Mouse (Mus musculus) erythroid progenitor cell, adult 5-6 weeks (primary cell): ENCODE data around the gene Gca. TPM values are rescaled to one million over a fixed set of nuclear protein-coding genes. Genes with fewer than 3 reads are reported as not detected.
"Not testable (repeated sequence)": the region's sequence is repeated elsewhere in the genome, so short reads cannot be mapped to it uniquely, and the experiment has no call there.

Experiments
- ATAC-seq: replicated peaks from 2 replicates; pipeline ENCODE4 v1.8.0; 2016; ENCODE audit warnings: moderate number of reproducible peaks, mild to moderate bottlenecking, moderate TSS enrichment, inconsistent platforms; ENCODE audit not compliant: poor library complexity, low FRiP score, severe bottlenecking
- total RNA-seq, 2 experiments: library from RNA; stranded (forward) in 1 of 2; stranded (reverse) in 1 of 2; fragments of 150-400 nt in 1 of 2; fragments of 186-747, 209-891 nt in 1 of 2; gene quantifications; 2 replicates each; pipeline versions ENCODE4 v1.2.3 to v1.2.4; 2015 to 2017; ENCODE audit warnings: low replicate concordance in 2 of 2

The Gca gene
- total RNA-seq, 2 experiments from 2014 or later, result 3.5 to 14.7 TPM

DNA sequence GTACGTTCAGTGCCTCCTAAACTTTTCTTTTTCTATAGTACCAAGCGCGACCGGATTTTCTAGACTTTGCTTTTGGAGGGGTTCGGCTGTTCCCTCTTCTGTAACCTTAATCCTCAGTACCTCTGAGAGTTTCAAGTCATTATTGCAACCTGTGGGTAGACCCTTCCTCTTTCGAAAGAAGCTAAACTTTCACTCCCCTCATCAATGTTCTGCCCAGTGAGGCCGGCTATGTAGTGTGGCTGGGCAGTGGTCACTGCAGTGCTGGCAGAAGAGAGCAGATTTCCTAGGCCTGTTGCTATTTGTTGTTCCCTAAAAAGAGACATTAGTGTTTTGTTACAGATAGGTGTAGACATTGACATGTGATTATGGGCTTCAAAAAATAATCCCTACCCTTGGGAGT, 754 bp downstream of the Gca start:
- ATAC-seq, result no peak

DNA sequence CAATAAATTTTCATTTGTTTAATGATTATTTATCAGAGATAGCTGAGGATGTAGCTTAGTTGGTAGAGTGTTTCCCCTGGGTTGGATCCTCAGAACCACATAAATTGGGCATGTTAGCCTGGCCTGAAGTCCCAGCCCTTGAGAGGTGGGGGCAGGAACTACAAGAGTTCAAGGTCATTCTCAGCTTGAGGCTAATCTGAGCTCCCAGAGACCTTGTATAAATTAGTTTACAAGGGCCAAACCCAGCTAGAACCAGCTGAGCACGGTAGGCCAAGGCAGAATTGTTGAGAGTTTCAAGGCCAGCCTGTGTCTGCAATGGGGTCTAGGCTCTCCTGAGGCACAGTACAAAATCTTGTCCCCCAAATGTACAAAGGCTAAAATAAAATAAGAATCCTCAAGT, 1.5 kb downstream of the Gca start:
- no peak for ATAC-seq

DNA sequence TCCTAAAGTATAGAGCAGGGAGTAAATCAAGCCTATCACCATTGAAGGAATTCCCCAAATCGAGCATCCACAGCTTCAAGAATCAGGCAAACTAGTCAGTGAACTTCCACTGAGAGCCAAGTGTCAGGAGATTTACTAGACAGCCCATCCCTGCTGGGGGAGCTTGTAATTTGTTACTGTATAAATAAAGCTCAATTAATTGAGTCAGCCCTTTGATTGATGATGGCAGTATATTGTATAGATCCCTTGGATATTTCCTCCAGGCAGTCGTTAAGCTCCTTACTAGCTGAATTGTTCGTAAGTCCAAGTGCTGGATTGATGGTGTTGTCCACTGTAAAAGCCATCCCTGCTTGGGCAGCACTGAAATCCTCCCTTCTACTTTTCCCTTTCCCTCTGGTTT, 5.8 kb downstream of the Gca start:
- ATAC-seq, result no peak

DNA sequence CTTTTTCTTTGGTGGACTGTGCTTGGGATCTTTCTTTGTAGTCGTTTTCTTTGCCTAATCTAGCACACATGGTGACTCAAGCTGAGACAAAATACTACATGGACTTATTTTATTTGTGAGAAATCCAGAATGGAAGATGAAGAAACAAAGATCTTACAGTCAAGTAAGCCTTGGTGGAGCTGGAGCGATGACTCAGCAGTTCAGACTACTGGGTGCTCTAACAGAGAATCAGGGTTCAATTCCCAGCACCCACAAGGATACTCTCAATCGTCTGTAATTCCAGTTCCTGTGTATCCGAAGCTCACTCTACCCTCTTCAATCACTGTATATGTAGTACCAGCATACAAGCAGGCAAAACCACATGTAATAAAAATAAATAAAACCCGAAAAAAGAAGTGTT, 6.2 kb downstream of the Gca start:
- ATAC-seq, result peak; percentile 63; the same call in 1 of the 2 replicates

DNA sequence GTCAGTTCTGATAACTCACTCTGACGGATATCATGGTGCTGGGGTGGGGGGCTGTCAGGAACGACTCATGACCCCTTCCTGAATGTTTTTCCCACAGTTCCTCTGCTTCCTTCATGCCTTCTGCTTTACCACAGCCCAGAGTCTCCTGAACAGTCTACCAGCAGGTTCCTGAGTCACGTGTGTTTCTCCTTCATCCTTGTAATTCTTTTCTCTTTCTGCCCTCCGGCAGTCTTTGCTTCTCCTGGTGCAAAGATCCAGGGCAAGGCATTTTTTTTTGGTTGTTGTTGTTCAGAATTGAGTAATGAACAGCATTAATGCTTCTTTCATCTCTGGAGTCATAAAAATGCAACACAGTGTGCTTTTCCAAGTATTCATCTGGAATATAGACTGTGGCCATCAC, 6.7 kb downstream of the Gca start:
- 0 out of 2 replicates have a peak, but pooled peaks have one; percentile 14 for ATAC-seq

DNA sequence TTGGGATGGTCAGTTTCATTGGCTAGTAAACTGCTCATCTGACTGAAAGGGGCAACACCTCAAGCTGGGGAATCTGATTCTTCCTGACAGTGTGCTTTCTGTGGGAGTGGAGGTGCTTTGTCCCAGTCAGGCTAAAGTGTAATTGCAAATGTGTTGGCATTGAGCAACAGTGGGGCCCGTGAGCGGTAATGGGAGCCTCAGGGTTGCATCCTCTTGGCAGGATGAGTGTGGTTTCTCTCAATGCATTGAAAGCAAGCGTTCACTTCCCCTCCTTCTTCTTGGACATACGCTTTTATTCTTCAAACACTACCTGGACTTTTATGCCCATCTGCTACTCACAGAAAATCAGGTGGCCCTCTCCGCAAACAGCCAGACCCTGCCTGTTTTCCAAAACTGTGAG, 8.7 kb downstream of the Gca start:
- no peak for ATAC-seq

DNA sequence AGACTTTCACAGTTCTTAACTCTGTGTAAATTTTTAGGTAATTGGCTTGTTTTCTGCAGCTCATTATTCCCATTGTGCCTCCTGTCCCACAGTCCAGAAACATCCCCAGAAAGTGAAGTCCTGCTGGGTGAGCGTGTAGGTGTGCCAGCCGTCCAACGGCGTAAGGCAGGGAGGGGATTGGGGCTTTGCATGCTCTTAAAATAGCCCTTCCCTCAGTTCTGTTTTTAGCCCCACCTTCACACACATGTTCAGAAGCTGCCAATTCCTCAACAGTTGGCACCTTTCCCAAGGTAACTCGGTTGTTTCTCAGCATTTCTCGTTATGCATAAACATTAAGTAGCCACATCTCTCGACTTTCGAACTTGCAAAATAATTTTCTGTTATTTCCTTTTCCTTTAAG, 17.6 kb downstream of the Gca start:
- ATAC-seq, result no peak

DNA sequence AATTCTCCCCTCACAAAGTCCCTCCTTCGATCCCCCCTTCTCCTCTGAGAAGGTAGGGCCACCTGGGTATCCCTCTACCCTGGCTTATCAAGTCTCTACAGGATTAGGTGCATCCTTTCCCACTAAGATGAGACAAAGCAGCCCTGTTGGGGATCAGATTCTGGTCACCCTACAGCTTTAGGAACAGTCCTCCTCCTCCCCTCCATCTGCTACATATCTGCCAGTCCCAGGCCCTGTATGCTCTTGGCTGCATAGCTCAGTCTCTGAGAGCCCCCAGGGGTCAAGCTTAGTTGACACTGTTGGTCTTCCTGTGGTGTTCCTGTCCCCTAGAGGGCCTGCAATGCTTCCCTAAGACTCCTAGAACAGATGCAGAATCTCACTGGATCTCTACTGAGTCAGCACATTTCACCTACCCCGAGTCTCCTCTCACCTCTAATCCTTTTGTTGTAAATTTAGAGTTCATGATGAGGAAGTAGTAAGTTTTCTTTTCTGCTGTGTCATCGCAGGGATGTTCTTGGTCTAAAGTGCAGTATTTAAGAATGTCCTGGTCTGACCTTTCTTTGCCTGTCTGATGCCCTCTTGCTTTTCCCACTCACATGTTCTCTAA, 21.0 kb downstream of the Gca start:
- peak; percentile 46; the same call in 1 of the 2 replicates for ATAC-seq

DNA sequence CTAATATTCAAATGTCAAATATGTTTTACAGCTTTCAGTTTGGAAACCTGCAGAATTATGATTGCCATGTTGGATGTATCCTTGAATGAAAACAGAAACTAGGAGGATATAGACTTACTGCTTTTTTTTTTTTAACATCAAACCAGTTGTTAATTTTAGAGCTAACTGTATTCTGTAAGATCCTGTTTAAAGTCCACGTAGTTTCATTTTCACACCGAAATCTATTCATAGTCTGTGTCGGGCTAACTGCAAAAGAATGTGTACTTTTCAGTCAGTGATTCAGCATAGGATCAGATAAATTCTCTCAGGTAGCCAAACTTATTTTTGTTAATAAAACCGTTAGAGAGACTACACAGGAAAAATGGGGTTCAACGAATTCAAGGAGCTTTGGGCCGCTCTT, 21.8 kb downstream of the Gca start:
- ATAC-seq, result no peak

DNA sequence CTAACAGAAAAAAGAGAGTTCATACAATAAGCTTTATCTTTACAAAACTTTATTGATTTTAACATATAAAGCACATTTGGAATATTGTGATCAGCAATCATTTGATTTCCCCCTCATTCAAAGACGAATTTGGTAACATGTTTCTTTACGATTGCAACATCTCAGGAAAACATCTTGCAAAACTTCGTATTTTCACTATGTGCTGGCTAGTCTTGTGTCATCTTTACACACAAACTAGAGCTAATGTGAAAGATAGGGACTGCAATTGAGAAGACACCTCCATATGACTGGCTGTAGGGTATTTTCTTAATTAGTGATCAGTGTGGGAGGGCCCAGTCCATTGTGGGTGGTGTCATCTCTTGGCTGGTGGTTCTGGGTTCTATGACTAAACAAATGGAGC, 42.2 kb downstream of the Gca start:
- ATAC-seq, result no peak

DNA sequence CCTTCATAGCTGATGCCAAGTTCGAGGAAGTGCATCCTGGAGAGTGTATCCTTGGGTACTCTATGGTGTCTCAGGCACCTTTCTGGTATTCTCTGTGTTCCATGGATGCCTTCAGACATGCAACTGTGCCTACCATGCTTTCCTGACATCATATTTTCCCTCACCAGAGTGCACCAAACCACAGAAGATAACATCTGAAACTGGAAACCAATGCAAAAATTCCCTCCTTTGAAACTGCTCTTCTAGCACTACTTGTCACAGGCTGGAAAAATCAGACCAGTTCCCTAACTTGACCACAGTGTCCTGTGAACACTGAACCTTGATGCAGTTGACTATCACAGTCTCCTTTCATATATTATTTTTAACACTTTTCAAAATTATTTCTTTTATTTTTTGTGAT, 45.5 kb downstream of the Gca start:
- ATAC-seq, result no peak

DNA sequence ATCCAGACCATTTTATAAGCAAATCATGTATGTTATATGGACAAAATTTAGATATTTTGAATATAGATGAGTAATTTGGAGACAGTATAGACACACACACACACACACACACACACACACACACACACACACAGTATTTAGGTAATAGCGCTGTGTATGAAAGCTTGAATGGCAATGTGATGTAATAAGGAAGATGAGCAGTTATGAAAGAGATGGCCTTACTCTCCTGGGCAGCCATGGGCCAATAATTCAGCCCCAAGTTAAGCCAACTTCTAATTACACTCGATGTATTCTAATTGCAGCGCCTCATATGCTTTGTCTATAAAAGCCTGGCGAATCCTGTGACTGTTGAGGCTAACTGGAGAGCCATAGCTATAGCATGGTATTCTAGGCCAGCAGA, 50.3 kb downstream of the Gca start:
- not testable (repeated sequence) for ATAC-seq

DNA sequence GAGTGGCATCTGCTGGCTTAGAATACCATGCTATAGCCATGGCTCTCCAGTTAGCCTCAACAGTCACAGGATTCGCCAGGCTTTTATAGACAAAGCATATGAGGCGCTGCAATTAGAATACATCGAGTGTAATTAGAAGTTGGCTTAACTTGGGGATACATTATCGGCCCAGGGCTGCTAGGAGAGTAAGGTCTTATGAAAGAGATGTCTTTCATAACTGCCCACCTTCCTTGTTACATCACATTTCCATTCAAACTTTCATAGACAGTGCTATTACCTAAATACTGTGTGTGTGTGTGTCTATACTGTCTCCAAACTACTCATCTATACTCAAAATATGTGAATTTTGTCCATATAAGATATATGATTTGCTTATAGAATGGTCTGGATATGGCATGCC, 51.2 kb downstream of the Gca start:
- ATAC-seq, result no peak

DNA sequence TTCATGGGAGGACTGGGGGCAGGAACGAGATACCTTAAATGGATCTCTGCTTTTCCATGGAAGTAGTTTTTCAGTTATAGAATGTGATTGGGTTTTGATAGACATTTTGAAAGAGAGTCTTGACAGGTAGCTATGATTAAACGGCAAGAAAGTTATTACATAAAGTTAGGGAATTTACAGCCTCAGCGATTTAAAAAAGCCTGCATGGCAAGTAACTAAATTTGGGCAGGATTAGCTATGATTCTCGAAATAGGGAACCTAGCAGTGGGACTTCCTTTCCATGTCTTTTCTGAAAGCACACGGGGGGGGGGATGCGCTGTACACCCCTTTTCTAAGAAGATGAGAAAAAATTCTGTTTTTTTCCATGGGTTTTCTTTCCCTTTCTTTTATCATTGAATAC, 53.2 kb downstream of the Gca start:
- ATAC-seq, result no peak

DNA sequence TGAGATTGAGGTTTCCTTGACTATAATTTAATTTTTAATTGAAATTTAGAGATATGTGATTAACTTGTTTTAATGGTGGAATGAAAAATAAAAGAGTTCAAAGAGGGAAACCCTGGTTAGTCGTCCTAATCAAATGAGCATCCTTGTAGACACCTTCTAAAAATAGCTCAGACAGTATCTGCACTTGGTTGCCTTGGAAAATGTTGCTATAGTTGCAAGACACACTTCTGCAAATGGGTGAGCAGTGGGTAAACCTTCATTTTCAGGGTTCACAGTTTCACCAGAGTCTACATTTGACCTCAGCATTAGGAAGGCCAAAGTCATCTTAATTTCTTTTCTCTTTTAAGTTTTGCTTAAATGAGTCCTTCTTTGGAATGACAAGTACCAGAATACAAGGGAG, 54.3 kb downstream of the Gca start:
- ATAC-seq, result no peak

DNA sequence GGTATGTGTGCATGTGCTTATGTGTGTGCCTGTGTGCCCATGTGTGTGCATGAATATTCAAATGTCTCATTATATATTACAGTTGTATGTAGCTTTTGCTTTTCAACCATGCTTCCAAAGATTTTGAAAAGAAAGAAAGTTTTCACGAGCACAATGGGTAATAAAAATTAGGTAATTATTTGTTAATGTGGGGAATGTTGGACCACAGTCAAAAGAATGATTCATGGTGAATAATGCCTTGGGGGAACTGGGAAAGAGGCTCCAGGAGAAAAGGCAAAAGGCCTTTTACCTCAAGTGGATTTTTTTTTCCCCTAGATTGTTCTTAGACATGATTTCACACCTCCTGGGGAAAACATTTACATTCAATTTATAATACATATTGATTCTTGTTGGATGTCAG, 61.9 kb downstream of the Gca start:
- no peak for ATAC-seq

DNA sequence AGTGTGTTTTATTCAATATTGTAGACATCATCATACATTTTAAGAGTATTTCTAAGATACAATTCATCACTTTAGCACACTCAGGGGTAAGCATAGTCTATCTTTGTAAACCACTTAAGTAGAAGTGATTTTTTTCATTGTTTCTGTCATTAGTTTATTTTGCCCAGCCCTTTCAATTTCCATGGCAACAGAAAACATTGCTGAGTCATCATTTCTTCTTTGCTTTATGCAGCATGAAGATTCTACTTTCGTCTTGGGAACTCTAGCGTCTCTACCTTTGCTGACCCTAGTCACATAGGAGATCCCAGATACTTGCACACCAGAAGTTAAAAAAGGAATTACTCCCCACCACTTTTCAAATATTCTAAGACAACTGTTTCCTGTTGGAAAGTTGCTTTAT, 63.6 kb downstream of the Gca start:
- ATAC-seq, result no peak

DNA sequence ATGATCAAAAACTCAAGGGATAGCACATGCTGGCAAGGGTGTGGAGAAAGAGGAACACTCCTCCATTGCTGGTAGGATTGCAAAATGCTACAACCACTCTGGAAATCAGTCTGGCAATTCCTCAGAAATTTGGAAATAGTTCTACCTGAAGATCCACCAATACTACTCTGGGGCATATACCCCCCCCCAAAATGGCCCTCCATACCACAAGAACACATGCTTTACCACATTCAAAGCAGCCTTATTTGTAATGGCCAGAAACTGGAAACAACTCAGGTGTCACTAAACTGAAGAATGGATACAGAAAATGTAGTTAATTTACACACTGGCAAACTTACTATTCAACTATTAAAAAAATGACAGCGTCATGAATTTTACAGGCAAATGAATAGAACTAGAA, 66.6 kb downstream of the Gca start:
- ATAC-seq, result no peak

DNA sequence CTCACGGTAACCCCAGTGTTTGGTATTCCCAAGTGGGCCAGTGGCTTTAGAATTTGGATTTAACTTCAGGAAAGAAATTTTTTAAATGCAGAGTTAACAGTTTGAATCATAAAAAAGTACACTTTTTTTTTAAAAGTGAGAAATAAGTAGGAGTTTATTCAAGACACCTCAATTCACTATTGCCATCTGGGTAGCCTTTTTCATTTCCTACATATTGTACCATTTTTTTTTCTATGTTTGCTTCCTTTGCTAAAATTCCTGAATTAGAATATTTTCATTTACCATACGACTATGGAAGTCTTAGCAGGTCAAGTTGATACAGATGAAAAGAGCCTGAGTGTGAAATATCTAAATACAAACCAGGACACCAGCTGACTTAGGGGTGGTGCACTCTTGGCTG, 79.0 kb downstream of the Gca start:
- ATAC-seq, result no peak
